ENCODE assay signal across 8 mouse cellular contexts in the genomic region with DNA sequence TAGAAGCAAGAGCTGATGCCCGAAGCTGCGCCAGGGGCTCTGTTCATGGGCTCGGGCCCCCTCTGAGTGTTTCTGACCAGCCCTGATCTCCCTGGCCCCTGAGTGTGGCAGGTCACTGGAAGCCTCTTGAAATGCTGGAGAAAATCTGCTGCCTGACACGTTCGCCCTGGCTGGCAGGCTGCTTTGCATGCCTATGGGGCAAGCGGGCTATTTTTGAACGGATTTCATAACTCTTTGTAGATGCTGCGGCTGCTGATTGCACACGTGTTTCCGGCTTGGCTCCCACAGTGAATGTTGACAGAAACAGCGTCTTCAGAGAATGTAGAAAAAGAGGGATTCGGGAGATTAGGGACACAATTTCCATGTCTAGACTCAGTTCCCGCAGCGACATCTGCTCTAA.
A peak's percentile ranks its signal among the peaks of the same experiment; 100 is the strongest.
DNase-seq lines count a peak whose midpoint lies in the region; ATAC-seq lines count a peak whose summit lies in the region.

No protein-coding gene starts in this region.

- no peak overlapping the region for H3K4me3 ChIP-seq in kidney, embryonic 16.5 days (ENCODE audit: low read length)
- H3K4me3 ChIP-seq in hindbrain, embryonic 16.5 days (ENCODE audit: low read length): no peak overlapping the region
- no peak overlapping the region for H3K4me3 ChIP-seq in liver, embryonic 12.5 days

- no peaks in the 10 kb centered on the region for H3K4me1 ChIP-seq in kidney, embryonic 16.5 days (ENCODE audit: insufficient read depth, low read length)
- peaks cover under 1% of the 10 kb centered on the region; the same call in 1 of the 2 replicates for H3K4me1 ChIP-seq in hindbrain, embryonic 16.5 days (ENCODE audit: control insufficient read depth, insufficient read depth, low read depth, low read length)
- no peaks in the 10 kb centered on the region for H3K4me1 ChIP-seq in liver, embryonic 12.5 days

- H3K4me2 ChIP-seq in kidney, embryonic 16.5 days (replicated peaks; ENCODE audit: low read depth, low read length): no peak overlapping the region
- H3K4me2 ChIP-seq in hindbrain, embryonic 16.5 days (ENCODE audit: low read length): peak overlapping the region; percentile 9
- peak overlapping the region; percentile 2; the same call in 1 of the 2 replicates for H3K4me2 ChIP-seq in liver, embryonic 12.5 days

- ATAC-seq in kidney, embryonic 16.5 days (ENCODE audit: low FRiP score, low TSS enrichment): no peak
- no peak for ATAC-seq in hindbrain, embryonic 16.5 days
- no peak for ATAC-seq in liver, embryonic 12.5 days

- H3K27ac ChIP-seq in kidney, embryonic 16.5 days (ENCODE audit: low read length): no peak overlapping the region
- H3K27ac ChIP-seq in hindbrain, embryonic 16.5 days (ENCODE audit: low read depth, low read length): no peak overlapping the region
- no peak overlapping the region for H3K27ac ChIP-seq in liver, embryonic 12.5 days

- no peaks in the 10 kb centered on the region for H3K36me3 ChIP-seq in kidney, embryonic 16.5 days (ENCODE audit: insufficient read depth, low read length)
- no peaks in the 10 kb centered on the region for H3K36me3 ChIP-seq in hindbrain, embryonic 16.5 days (ENCODE audit: control insufficient read depth, insufficient read depth, low read length)
- H3K36me3 ChIP-seq in liver, embryonic 12.5 days: no peaks in the 10 kb centered on the region

- H3K9me3 ChIP-seq in kidney, embryonic 16.5 days (ENCODE audit: low read length): no peaks in the 10 kb centered on the region
- no peaks in the 10 kb centered on the region for H3K9me3 ChIP-seq in hindbrain, embryonic 16.5 days (ENCODE audit: control insufficient read depth, low read length)
- H3K9me3 ChIP-seq in liver, embryonic 12.5 days (replicated peaks): no peaks in the 10 kb centered on the region

- no peak overlapping the region for H3K9ac ChIP-seq in kidney, embryonic 16.5 days (replicated peaks; ENCODE audit: low read length)
- H3K9ac ChIP-seq in hindbrain, embryonic 16.5 days (ENCODE audit: low read depth, low read length): no peak overlapping the region; the same call in 1 of the 2 replicates
- no peak overlapping the region for H3K9ac ChIP-seq in liver, embryonic 12.5 days

- DNase-seq in kidney, adult 18-20 months: peak; percentile 16
- DNase-seq in adrenal gland, adult 8-10 months: peak; percentile 30
- peak; percentile 45 to 70 for DNase-seq in frontal cortex, postnatal 36 days (ENCODE audit: low spot score in 2 of 2)
- peak; percentile 12 for DNase-seq in naive thymus-derived CD4-positive, alpha-beta T cell, adult 2 months (ENCODE audit: low read depth)
- DNase-seq in embryo, embryonic 9.5 days (ENCODE audit: extremely low spot score): no peak

- no peaks in the 10 kb centered on the region for H3K27me3 ChIP-seq in kidney, embryonic 16.5 days (ENCODE audit: insufficient read depth, low read length)
- H3K27me3 ChIP-seq in hindbrain, embryonic 16.5 days (replicated peaks; ENCODE audit: control insufficient read depth, insufficient read depth, low read length): no peaks in the 10 kb centered on the region
- H3K27me3 ChIP-seq in liver, embryonic 12.5 days (replicated peaks): no peaks in the 10 kb centered on the region

- WGBS in kidney, embryonic 16.5 days: 78% methylated on average over 14 of the region's 14 CpGs
- 58% methylated on average over 14 of the region's 14 CpGs for WGBS in hindbrain, embryonic 16.5 days
- 47% methylated on average over 14 of the region's 14 CpGs for WGBS in liver, embryonic 12.5 days (ENCODE audit: insufficient replicate concordance)
